Mouse (Mus musculus) testis, adult 2 months (tissue): Measurements from ENCODE around the gene Atp6v1a.

ENCODE experiments used
- CTCF ChIP-seq: fragments of 200-500 bp; IDR thresholded peaks from 2 replicates; pipeline ENCODE4 v1.5.1; 2012; ENCODE audit warnings: low read depth, mild to moderate bottlenecking, inconsistent platforms, low read length, moderate library complexity; ENCODE audit not compliant: control insufficient read depth, insufficient read depth, insufficient replicate concordance
- POLR2A ChIP-seq: fragments of 200-500 bp; IDR thresholded peaks from 2 replicates; pipeline ENCODE4 v1.6.1; 2012; ENCODE audit warnings: low read depth, mild to moderate bottlenecking, inconsistent platforms, low read length, moderate library complexity; ENCODE audit not compliant: control insufficient read depth

- TF ChIP-seq POLR2A (no peak), CTCF (no peak)
Measured at GRCm38 (mm10) chr16:44053265-44053664, 86.2 kb downstream of the Atp6v1a start.
